Mouse (Mus musculus) brown adipose tissue, adult 24 weeks (tissue): ENCODE data around the gene Apol7a. TPM values are rescaled to one million over a fixed set of nuclear protein-coding genes. Genes with fewer than 3 reads are reported as not detected.
"Not testable (repeated sequence)": the region's sequence is repeated elsewhere in the genome, so short reads cannot be mapped to it uniquely, and the experiment has no call there.

Experiments used
- H3K27ac ChIP-seq: fragments of 200-500 bp; replicated peaks from 2 replicates; pipeline ENCODE4 v1.5.1; 2012; ENCODE audit warnings: low read depth, mild to moderate bottlenecking, low read length
- H3K4me1 ChIP-seq: fragments of 200-500 bp; 2 replicates; pipeline ENCODE4 v1.6.1; 2012; ENCODE audit warnings: low read length, mixed read lengths; ENCODE audit not compliant: control insufficient read depth, insufficient read depth, insufficient read length
- H3K4me3 ChIP-seq: fragments of 200-500 bp; 2 replicates; pipeline ENCODE4 v1.5.1; 2012; ENCODE audit warnings: low read depth, mild to moderate bottlenecking, low read length, moderate library complexity; ENCODE audit not compliant: insufficient read depth
- polyA plus RNA-seq: library from polyadenylated mRNA; stranded (reverse); fragments of >200 nt; gene quantifications from 2 replicates; pipeline ENCODE4 v1.2.4, GENCODE M21; 2012; ENCODE audit not compliant: missing spikeins, insufficient read depth, insufficient read length

The Apol7a gene
- not detected in 2 replicates for polyA plus RNA-seq

DNA sequence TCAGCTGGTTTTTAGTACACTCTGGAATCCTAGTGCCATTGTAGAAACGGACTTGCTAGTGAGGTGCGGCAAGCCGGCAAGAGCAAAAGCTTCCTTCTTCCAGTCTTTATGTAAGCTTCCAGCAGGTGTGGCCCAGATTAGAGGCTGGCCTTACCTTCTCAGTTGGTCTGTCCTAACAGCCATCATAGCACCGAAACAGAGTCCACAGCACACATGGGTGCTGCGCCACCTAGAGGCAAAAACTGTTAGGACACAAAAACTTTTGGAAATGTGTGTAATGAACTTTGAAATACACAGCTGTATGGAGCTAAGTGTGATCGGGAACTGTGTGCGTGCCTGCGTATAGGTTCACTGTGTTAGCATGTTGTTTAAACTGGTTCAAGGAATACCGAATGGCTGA lies at the start of gene Apol7a:
Gene Apol7a (minus strand): TSS at position 84 of the 400 bp plus-strand sequence.
- H3K27ac ChIP-seq, H3K4me3 ChIP-seq, H3K4me1 ChIP-seq: not testable (repeated sequence)

- H3K4me1 ChIP-seq = not testable (repeated sequence)
Measured at GRCm38 (mm10) chr15:77447392-77447791, 48.5 kb upstream of the Apol7a start, which contains the start of gene Apol7b. Apol7b (minus strand) TSS chr15:77447492.

GRCm38 (mm10) chr15:77445668-77446067 lies 46.8 kb upstream of the Apol7a start:
- H3K4me3 ChIP-seq, H3K4me1 ChIP-seq, H3K27ac ChIP-seq: not testable (repeated sequence)

More at GRCm38 (mm10) chr15:77447392-77447791, 48.5 kb upstream of the Apol7a start, which contains the start of gene Apol7b:
- H3K27ac ChIP-seq, H3K4me3 ChIP-seq: not testable (repeated sequence)

GRCm38 (mm10) chr15:77444746-77445145 lies 45.8 kb upstream of the Apol7a start:
- H3K27ac ChIP-seq, H3K4me3 ChIP-seq, H3K4me1 ChIP-seq: not testable (repeated sequence)

DNA sequence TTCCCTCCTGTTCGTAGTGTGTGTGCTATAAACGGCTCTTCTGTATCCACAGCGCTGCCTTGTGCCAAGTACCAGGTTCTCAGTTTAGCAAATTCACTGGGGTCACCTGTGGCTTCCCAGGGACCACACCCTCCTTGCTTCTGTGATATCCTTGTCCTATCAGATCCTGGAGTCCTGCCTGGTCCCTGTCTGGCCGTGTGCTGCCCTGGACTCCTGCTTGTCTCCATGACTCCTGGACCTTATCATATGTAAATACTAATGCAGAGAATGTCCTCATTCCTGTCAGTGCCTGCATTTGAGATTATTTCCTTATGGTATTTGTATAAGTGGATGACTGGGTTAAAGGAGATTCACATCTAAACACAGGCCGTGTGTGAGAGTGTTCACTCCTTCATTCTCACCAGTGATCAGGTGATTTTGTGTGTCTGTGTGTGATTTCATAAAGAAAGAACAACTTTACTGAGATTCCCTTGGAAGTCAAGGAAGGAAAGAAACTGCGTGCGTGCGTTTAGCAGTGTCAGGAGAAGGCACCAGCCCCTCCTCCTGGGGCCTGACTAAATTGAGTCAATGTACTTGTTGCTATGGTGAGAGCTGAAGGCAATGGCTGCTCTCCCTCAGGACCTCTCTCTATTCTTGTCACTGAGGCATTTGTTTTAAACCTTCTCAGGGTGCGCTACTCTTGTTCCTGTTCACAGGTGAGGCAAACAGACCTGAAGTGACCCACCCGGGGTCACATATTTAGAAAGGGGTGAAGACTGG lies 30.0 kb upstream of the Apol7a start:
- not testable (repeated sequence) for H3K27ac ChIP-seq, H3K4me3 ChIP-seq, H3K4me1 ChIP-seq

DNA sequence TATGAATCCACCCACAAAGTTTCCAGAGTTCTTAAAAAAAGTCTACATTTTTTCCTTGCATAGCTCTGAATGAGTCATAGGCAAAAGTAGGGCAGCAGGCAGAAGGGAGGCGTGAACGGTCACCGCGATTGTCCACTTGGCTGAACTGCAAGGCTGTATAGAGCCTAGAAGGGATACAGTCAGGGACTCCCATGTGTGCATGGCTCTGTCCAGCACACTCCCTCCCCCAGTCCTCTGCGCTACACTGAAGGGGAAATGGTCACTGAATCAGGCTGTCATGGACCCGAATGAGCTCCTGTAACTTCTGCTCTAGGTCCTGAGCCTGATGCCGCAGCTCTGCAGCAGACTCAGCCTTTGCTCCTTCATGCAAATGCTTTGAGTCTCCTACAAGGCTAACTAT lies 24.0 kb upstream of the Apol7a start:
- H3K4me3 ChIP-seq, H3K27ac ChIP-seq, H3K4me1 ChIP-seq: not testable (repeated sequence)

DNA sequence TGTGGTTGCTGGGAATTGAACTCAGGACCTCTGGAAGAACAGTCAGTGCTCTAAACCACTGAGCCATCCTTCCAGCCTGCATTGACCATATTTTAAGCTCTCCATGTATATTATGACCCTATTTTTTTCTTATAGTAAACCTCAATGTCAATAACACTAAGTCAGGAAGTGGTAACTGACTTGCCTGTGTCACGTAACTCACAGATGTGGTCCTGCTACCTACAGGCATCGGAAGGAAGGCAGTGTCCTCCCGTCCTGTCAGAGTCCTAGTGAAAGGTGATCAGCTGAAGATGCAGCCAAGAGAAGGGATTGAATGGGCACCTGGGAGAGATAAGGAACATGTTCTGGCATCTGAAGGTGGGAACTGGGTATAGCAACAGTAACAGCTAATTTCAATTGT lies 20.7 kb upstream of the Apol7a start:
- H3K27ac ChIP-seq, H3K4me1 ChIP-seq, H3K4me3 ChIP-seq: not testable (repeated sequence)

DNA sequence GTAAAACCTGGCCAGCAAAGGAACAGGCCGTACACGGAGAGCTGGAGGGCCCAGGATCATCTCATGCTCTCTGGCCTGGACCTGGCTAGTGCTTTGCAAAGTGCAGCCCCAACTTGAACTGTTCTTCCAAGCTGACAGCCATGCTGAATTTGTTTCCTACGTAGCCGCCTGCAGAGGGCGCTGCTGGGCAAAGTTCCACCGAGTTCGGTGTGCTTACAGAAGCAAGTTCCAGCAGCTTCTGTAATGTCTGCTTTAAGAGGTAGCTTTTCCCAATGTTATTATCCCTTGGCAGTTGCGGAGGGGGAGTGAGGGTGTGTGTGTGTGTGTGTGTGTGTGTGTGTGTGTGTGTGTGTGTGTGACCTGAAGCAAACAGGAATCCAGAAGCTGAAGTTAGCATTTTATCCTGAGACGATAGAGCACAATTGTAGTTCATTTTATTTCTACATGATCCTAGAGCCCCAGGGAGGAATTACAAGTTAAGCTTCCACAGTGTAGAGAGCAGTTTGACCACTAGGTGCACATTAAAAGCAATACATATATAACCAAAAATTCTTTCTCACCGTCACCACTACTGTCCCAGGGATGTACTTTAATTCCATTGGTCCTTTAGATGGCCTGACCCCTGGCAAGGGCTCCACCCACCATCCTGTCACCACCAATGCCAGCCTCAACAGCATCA lies 17.9 kb upstream of the Apol7a start:
- H3K4me3 ChIP-seq, H3K27ac ChIP-seq, H3K4me1 ChIP-seq: not testable (repeated sequence)

DNA sequence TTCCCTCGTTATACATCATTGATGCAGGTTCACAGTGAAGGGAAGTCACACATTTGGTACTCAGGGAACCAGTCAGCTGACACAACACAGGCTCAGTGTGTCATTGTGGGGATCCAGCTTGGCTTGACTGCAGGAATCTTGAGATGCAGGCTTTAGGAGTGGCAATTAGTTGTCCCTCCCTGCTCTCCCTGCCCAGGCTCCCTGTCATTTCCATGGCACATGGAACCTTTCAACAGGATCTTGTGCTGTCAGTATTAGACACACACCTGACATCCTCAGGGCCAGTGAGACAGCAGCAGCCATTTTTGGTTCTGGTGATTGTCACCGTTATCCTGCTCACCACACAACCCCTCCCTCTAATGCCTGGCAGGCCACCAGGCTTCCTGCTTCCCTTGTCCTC lies 16.7 kb upstream of the Apol7a start:
- not testable (repeated sequence) for H3K4me3 ChIP-seq, H3K27ac ChIP-seq, H3K4me1 ChIP-seq

- not testable (repeated sequence) for H3K4me1 ChIP-seq, H3K27ac ChIP-seq, H3K4me3 ChIP-seq
Measured at GRCm38 (mm10) chr15:77412695-77413094, 13.8 kb upstream of the Apol7a start.

DNA sequence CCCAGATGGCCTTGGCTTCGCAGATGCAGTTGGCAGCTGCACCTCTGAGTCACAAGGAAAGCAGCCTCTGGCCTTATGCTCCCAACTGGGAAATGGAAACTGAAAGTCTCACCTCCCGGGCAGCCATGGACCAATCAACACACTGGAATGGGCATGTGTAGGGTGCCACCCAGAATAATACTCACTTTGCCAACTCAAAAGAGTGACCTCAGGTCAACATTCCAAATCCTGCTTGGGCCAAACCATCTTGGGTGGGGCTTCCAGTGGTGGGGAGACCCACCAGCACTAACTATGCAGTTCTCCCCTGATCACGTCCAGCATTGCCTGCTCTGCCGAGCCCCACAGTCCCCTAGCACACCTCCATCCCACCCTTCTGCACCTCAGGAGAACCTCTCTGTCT lies 12.1 kb upstream of the Apol7a start, which contains the start of gene Apol9a:
Gene Apol9a (minus strand): TSS at position 101 of the 400 bp plus-strand sequence.
- H3K4me3 ChIP-seq, H3K4me1 ChIP-seq, H3K27ac ChIP-seq: not testable (repeated sequence)

- not testable (repeated sequence) for H3K4me3 ChIP-seq, H3K4me1 ChIP-seq, H3K27ac ChIP-seq
Measured at GRCm38 (mm10) chr15:77406370-77406769, 7.5 kb upstream of the Apol7a start.

GRCm38 (mm10) chr15:77397450-77398132 lies 1.3 kb downstream of the Apol7a start:
- H3K4me1 ChIP-seq, H3K27ac ChIP-seq, H3K4me3 ChIP-seq: not testable (repeated sequence)

DNA sequence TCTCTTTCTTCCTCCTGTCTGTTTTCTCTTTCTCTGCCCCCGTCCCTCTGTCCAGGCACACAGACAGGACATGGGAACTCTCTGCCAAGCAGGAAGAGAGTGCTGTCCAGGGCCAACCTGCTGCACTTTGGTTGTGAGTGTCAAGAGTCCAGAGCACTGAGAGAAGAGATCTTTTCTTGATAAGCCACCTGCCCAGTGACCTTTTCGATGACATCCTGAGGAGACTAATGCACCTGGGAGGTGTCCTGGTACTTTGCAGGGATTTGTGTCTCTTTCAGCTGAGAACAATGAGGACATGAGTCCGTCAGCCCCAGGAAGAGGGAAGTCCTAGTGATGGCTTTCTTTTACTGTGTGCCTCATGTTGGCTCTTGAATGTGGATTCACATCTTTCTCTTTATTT lies 5.1 kb downstream of the Apol7a start:
- not testable (repeated sequence) for H3K4me3 ChIP-seq, H3K27ac ChIP-seq, H3K4me1 ChIP-seq

DNA sequence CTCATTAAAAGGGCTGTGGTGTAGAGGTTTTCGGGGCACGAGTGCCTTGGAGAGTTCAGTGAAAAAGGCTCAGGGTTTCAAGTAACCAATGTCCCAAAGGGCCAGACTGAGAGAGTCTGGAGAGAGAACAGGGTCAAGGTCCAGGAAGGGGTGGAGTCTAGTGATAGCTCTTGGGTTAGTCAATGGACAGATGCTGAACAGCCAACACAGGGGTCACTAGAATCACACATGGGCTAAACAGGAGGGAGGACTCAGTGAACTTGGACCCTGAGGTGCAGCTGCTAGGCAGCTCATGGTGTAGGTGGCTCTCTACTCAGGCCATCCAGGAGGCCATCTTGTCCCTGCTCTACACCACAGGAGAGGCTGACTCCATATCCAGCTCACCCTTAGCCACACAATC lies 11.4 kb downstream of the Apol7a start:
- Histone ChIP-seq H3K27ac (no peak overlapping the region), H3K4me1 (no peaks in the 10 kb centered on the region), H3K4me3 (no peak overlapping the region)
